Comparison of ENCODE assay signal across 8 mouse cellular contexts in the genomic region with DNA sequence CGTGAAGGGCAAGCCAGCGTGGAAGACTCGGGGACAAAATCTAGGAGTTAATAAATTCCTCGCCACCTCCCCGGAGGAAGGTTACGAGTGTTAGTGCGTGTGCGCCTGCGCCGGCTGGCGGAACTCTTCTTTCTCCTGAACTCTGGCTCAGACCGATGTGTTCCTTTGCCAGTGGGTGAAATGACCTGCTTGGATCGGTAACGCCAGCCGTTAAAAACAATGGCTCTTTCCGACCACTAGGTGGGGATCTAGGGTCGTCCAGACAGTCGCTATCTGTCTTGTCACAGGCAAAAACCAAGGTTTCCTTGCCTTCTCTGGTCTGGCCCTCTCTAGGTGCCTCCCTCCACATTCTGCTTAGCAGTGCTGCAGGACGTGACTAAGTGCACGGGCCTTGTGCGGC. TPM values are rescaled to one million over a fixed set of nuclear protein-coding genes. Genes with fewer than 3 reads are reported as not detected.
DNase-seq lines count a peak whose midpoint lies in the region; ATAC-seq and TF ChIP-seq lines count a peak whose summit lies in the region.

No protein-coding gene starts in this region.

- peak; percentile 92 for TF ChIP-seq CTCF in brain, embryonic 14.5 days (IDR thresholded peaks at IDR 0.05; ENCODE audit: borderline replicate concordance, extremely low read depth, insufficient read depth, insufficient read length)
- peak; percentile 43; the same call in 1 of the 2 replicates for TF ChIP-seq CTCF in embryonic fibroblast, embryonic 13.5 days (IDR thresholded peaks at IDR 0.05; ENCODE audit: borderline replicate concordance, insufficient read depth, low read length)
- peak; percentile 94 for TF ChIP-seq CTCF in heart, postnatal 0 days (IDR thresholded peaks at IDR 0.05; ENCODE audit: low read depth)

- peak; percentile 59 for ATAC-seq in heart, postnatal 0 days (ENCODE audit: insufficient read depth, low read depth)

- H3K4me2 ChIP-seq in heart, postnatal 0 days (ENCODE audit: low read depth, low read length): peak overlapping the region; percentile 56

- H3K9me3 ChIP-seq in heart, postnatal 0 days (replicated peaks; ENCODE audit: control insufficient read depth, low read length): no peaks in the 10 kb centered on the region

- H3K36me3 ChIP-seq in heart, postnatal 0 days (replicated peaks; ENCODE audit: control insufficient read depth, insufficient read depth, low read length): no peaks in the 10 kb centered on the region

- 3% methylated on average over 21 of the region's 21 CpGs for WGBS in heart, postnatal 0 days

- TF ChIP-seq EP300 in heart, postnatal 0 days (IDR thresholded peaks at IDR 0.05; ENCODE audit: low read depth): no peak

- peaks cover 24% of the 10 kb centered on the region for H3K27me3 ChIP-seq in heart, postnatal 0 days (ENCODE audit: control insufficient read depth, insufficient read depth, low read length)

- no peaks in the 10 kb centered on the region for H3K4me1 ChIP-seq in embryonic fibroblast, embryonic 13.5 days (ENCODE audit: control insufficient read depth, insufficient read depth, low read length)
- H3K4me1 ChIP-seq in heart, postnatal 0 days (ENCODE audit: control insufficient read depth, insufficient read depth): no peaks in the 10 kb centered on the region

- DNase-seq in layer of hippocampus, adult 9-10 months (ENCODE audit: low spot score): peak; percentile 40
- no peak for DNase-seq in layer of hippocampus, adult 9-11 months
- peak; percentile 93 for DNase-seq in brain, embryonic 14.5 days (ENCODE audit: low read depth)
- DNase-seq in heart, postnatal 0 days (ENCODE audit: low spot score): peak; percentile 84
- DNase-seq in kidney, postnatal 14 days: peak; percentile 85
- DNase-seq in lung, postnatal 25 days (ENCODE audit: low spot score): peak; percentile 87
- peak; percentile 94 for DNase-seq in retina, embryonic 14.5 days (ENCODE audit: low spot score)

- H3K27ac ChIP-seq in embryonic fibroblast, embryonic 13.5 days (ENCODE audit: insufficient read depth, low read length): no peak overlapping the region
- no peak overlapping the region for H3K27ac ChIP-seq in heart, postnatal 0 days (ENCODE audit: low read depth)

- no peak overlapping the region for H3K4me3 ChIP-seq in embryonic fibroblast, embryonic 13.5 days (ENCODE audit: insufficient read depth, low read length)
- H3K4me3 ChIP-seq in heart, postnatal 0 days (ENCODE audit: low read depth, low read length): peak overlapping the region; percentile 33

- no peak for TF ChIP-seq POLR2A in brain, embryonic 14.5 days (IDR thresholded peaks at IDR 0.05; ENCODE audit: borderline replicate concordance, extremely low read depth, insufficient read depth, insufficient read length, poor library complexity, severe bottlenecking)
- no peak for TF ChIP-seq POLR2A in embryonic fibroblast, embryonic 13.5 days (IDR thresholded peaks at IDR 0.05; ENCODE audit: low read depth, low read length)

- no peak overlapping the region for H3K9ac ChIP-seq in heart, postnatal 0 days (replicated peaks; ENCODE audit: low read depth, low read length)

RNA-seq across cellular contexts. Expression of gene Gm11444, which starts 1.1 kb away (rescaled TPM):
- polyA plus RNA-seq in brain, embryonic 14.5 days (2012; rRNA removed): not detected in 2 replicates
- not detected in 2 replicates for polyA plus RNA-seq in embryonic fibroblast, embryonic 13.5 days (2011; ENCODE audit: insufficient read length, low read depth, missing spikeins)
- total RNA-seq in heart, postnatal 0 days (2014; rRNA removed; ENCODE audit: low replicate concordance): not detected in 2 replicates
- polyA plus RNA-seq in heart, postnatal 0 days (2015; fragmentation: Nextera tagmentation; extraction: Ambion mirVana): not detected in 2 replicates

RNA-seq across cellular contexts. Expression of gene Tbx2, which starts 16.7 kb away (rescaled TPM):
- 5.9 and 8.9 TPM in 2 replicates for polyA plus RNA-seq in brain, embryonic 14.5 days (2012; rRNA removed)
- polyA plus RNA-seq in embryonic fibroblast, embryonic 13.5 days (2011; ENCODE audit: insufficient read length, low read depth, missing spikeins): 2.2 and 3.0 TPM in 2 replicates
- total RNA-seq in heart, postnatal 0 days (2014; rRNA removed; ENCODE audit: low replicate concordance): 8.5 and 12.0 TPM in 2 replicates
- polyA plus RNA-seq in heart, postnatal 0 days (2015; fragmentation: Nextera tagmentation; extraction: Ambion mirVana): 1.3 TPM in 2 replicates

RNA-seq across cellular contexts. Expression of gene Tbx4, which starts 37.2 kb away (rescaled TPM):
- 0.33 and 0.42 TPM in 2 replicates for polyA plus RNA-seq in brain, embryonic 14.5 days (2012; rRNA removed)
- 2.8 and 12.0 TPM in 2 replicates for polyA plus RNA-seq in embryonic fibroblast, embryonic 13.5 days (2011; ENCODE audit: insufficient read length, low read depth, missing spikeins)
- total RNA-seq in heart, postnatal 0 days (2014; rRNA removed; ENCODE audit: low replicate concordance): not detected in 2 replicates
- 0.05 and 0.07 TPM in 2 replicates for polyA plus RNA-seq in heart, postnatal 0 days (2015; fragmentation: Nextera tagmentation; extraction: Ambion mirVana)

Comparison
In these comparisons a context has a peak if more than half of its experiments do, and no peak if none do; other contexts are left out.
1. CTCF ChIP-seq: peak in every context shown above with its lines; median percentile 94 in heart, postnatal 0 days; 92 in brain, embryonic 14.5 days; 43 in embryonic fibroblast, embryonic 13.5 days.